Mouse (Mus musculus): ENCODE measurements around the gene Haus4.
A peak's percentile ranks its signal among the peaks of the same experiment; 100 is the strongest.

Haus4 gene

DNA sequence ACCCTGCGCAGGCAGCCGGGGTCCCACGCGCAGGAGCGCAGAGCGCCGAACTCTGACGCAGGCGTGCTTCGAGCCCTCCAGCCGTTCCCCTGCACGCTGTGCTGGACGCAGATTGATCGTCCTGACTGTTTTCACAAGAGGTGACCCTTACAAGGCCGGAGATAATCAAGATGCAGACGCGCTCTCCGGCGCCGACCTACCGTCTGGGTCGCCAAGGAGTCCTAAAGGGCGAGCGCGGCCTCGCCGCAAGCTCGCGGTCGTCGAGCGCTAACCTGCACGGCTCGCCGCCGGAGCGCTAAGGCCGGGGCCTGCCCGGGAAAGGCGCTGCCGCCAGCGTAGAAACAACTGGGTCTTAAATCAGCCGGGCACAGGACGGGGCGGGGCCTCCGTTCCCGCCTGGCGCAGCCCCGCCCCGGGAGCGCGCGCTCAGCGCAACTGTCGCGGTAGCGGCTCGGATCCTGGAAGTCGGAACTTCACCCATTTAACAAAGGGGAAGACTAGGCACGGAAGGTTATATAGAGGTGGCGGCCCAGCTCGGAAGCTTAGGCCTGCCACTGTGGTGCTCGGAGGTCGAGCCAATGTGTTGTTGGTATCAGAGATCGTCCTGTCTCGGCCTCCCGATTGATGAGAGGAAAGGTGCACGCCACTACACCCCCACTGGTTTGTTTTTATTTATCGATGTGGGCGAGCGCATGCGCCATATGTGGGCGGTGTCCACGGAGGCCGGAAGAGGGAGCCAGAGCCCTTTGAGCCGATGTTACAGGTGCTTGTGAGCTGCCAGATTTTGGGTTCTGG lies at the start of gene Haus4:
Haus4 (minus strand) TSS at position 642 of the 795 bp plus-strand sequence.
- DNase-seq (ENCODE audit: low spot score in 2 of 2) = peak in 1 of 2 experiments; percentile 66

DNA sequence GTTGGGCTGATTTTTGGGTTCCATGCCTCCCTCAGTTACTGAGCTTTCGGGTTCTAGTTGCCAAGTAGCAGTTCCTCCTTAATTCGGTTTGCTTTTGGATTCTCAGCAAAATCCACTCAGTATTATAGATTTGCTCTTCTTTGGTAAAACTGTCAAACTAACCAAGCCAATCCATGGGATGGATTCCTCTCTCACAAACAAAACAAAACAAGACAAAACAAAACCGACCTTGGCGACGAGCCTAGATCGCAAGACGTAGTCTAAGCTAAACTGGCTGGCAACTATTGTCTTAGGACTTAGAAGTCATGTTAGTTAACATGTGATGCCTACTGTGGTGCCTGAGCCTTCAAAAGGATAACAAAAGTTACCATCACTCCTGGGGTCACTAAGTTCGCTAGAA lies 49.3 kb upstream of the Haus4 start:
- DNase-seq (ENCODE audit: low spot score in 2 of 2) = no peak

DNA sequence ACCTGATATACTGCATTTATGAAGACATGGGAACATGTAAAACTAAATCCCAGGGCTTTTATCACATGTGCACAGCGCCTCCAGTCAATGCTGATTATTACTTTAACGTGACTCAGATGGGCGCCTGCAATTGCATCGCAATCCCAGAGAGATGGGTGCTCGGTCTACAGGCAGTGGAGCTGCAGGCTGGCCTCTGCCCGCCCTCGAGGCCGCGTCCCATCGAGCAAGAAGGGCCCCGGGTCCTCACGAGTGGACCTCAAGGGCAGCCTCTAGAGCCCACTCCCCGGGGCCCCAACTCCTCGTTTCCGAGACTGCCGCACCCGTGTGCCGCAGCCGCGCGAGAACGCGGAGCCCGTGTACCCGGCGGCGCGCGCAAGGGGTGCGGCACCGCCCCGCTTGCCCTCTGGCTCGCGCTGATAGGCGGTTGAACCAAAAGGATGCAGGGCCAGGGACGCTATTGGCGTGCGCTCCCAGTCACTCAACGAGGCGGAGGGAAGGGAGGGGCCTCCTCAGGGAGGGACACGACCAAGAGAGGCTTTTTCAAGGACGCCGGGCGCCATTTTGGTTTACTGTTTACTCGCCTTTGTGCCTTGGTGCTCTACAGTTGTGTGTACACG lies 48.7 kb upstream of the Haus4 start:
- peak; percentile 90 to 97 for DNase-seq (ENCODE audit: low spot score in 2 of 2)

DNA sequence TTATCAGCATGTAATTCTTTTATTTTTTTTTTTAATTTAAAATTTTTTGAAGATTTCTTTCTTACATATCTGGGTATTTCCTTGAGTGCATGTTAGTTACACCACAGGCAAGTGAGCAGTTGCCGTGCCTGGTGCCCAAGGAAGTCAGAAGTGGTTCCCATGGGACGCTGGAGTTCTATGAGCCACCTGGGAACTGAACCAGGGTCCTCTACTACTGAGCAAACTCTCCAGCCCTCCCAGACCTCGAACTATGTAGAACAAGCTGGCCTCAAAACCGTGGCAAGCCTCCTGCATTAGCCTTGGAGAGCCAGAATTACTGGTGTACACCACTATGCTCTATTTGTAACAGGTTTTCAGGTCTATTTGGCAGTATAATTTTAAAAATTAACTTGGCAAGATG lies 48.2 kb upstream of the Haus4 start:
- DNase-seq (ENCODE audit: low spot score in 2 of 2) = no peak

DNA sequence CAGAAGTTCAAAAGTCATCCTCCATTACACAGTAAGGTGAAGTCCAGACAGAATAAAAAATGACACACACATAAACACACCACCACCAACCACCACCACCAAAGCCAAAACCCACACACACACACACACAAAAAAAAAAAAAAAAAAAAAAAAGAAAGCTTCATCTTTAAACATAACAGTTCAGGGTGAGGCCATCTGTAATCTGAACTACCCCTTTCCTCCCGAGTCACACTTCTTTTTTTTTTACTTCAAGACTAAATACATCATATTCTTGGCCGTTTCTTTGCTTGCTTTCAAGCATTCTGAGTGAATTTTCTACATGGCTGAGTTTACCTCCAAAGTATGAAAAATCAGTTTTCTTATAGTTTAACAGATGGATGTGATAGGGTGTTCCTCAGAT lies 47.2 kb upstream of the Haus4 start:
- no peak for DNase-seq (ENCODE audit: low spot score in 2 of 2)

DNA sequence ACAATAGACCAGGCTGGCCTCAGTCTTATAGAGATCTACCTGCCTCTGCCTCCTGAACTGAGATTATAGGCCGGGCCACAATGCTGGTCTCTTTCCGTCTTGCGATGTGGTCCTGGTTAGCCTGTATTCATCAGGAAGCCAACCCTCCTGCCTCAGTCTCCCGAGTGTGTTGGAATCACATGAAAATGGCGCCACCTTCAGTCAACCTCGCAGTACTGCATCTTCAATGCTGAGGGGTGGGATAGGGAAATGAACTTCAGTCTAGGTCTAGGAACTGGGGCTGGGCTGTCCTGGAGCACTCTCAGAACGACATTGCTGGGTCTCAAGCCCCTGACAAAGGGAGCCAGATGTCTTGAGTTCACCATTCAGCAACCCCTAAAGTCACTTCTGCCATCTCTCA lies 42.7 kb upstream of the Haus4 start:
- DNase-seq (ENCODE audit: low spot score in 2 of 2) = no peak

DNA sequence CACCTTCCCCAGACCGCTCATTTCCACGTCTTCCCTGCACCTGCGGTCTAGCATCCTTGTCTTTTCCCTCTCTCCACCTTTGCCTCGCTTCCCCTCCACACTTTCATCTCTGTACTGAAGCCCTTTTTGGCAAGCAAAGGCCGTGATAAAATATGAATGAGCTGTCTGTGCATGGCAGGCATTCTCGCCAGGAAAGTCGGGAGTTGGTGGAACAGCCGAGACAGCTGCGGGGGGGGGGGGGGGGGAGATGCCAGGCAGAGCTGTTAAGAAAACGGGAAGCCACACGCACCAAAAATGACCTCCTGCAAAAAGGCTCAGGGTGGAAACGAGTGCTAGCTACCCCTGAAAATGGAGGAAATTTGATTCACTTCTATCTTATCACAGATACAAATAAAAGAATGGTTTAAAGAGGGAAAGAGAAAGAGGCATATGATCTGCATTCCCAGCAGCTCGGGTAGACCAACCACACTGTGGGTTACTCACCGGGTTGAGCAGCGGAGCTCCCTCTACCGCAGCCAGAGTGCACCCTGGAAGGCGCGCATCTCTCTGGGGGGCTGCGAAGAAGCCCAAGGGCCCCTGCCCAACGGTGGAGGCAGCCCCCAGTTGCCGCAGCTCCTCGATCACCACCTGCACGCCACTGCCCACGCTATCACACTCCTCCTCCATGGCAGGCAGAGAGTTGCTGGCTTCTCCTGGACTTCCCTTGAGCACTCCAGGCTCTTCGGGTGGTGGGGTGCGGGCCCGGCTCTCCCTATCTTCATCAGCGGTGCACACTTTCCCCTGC lies 40.4 kb upstream of the Haus4 start:
- DNase-seq (ENCODE audit: low spot score in 2 of 2) = peak in 1 of 2 experiments; percentile 54

DNA sequence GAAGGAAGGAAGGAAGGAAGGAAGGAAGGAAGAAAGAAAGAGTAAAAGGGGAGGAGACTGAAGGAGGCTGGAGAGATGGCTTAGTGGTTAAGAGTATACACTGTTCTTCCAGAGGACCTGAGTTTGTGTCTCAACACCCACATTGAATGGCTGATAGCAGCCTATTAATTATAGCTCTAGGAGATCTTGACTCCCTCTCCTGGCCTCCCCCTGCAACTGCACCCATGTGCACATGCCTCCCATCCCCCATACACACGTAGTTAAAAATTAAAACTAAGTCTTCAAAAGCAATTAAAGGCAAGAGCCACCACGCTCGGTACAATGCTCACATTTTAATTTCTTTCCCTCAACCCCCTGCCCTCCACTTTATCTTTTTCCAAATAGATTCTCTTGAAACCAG lies 39.6 kb upstream of the Haus4 start:
- DNase-seq (ENCODE audit: low spot score in 2 of 2) = no peak

DNA sequence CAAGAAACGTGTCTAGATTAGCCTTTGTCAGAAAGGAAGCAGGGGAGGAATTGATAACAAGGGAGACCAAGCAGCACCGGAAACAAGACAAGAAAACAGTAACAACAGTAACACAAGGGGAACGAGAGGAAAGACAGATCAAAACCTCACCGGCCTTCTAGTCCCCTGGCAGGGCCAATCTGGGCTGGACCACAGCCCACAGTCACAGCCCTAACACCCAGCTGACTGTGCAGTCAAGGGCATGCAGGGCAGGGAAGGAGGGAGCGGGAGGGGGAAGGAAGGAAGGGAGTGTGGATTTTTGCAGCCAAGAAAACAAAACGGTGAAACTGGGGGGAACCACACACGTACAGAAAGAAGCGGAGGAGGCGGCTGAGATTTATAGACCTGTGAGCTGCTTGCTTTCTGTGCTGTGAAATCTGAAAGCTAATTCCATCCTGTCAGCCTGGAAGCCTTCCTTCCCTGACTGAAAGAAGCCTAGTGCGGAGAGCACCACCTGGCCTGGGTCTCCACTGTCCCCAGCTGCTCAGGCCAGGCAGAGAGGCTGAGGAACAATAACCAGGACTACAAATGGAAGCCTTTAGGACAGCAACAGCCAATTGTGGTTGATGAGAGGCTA lies 38.0 kb upstream of the Haus4 start:
- peak in 1 of 2 experiments; percentile 60 for DNase-seq (ENCODE audit: low spot score in 2 of 2)

DNA sequence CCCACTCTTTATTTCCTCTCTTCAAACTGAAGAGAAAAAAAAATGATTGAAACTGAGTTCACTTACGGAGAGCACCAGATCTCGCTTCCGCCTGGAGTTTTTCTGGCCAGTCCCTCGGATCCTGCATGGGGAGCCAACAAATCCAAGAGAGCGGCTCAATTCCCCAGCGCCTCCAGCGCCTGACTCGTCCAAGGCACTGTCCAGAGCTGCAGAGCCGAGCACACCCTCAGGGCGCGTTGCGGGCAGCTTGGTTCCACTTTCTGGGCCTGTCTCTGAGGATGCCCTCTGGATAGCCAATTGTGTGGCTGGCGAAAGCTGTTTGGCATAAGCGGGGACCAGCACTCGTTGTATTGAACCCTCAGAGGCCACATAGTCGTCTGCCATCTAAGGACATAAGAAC lies 36.6 kb upstream of the Haus4 start:
- no peak for DNase-seq (ENCODE audit: low spot score in 2 of 2)

DNA sequence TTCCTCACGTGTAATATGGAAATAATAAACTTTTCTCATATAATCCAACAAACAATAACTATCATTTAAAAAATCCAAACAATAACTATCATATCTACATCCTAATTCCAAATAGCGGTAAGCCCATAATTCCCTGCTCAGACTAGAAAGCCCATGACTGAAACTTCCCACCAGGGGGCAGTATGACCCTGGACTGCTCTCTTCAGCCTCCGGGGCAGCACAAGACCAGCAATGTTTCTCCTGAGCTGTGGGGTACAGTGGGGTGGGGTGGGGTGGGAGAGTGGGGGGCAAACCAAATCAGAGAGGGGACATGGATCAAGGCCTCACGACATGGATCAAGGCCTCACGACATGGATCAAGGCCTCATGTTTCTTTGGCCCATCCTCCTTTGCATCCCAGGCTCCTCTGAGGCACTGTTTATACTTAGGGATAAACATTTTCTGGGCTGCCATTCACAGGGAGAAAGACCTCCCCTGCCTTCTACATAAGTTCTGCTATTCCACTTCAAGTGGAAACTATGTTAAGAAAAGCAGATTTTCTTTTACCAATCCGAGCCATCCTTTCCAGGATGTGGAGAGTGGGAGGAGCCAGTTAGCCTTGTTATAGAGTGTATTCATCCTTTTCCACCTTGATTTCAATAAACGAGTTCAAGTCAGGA lies 29.4 kb upstream of the Haus4 start:
- peak in 1 of 2 experiments; percentile 65 for DNase-seq (ENCODE audit: low spot score in 2 of 2)

DNA sequence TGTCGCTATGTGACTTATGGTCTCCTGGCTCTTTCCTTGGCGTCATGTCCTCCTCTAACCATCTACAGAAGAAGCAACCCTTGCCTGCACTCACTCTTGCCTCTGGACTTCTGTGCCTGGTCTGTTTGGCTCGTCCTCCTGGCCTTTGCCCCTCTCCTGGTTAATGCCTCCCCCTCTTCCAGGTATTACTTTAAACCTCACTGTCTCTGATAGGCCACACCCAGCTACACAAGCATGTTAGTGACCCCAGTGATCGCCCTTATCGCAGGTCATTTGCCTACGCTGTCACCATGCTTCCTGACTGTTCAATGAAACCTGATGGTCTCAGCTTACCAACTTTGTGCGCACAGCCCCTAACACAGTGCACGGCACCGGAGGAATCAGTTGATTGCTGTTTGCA lies 28.1 kb upstream of the Haus4 start:
- DNase-seq (ENCODE audit: low spot score in 2 of 2) = no peak

DNA sequence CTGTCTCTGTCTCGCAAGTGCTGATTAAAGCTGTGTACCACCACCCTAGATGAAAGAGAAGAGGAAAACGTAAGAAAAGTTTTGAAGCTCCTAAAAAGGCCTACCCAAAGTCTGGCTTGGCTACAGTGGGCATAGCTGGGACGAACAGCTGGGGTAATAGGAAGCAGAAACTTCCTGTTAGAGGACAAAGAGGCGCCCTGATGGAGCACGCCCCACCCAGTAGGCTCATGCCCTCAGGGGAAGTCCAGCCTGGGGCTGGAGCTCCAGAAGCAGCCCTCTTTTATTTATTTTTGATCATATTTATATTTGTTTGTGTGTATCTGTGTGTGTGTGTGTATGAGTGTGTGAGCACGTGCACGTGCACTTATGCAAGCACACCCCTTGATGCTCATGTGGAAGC lies 25.2 kb upstream of the Haus4 start:
- DNase-seq (ENCODE audit: low spot score in 2 of 2) = no peak

DNA sequence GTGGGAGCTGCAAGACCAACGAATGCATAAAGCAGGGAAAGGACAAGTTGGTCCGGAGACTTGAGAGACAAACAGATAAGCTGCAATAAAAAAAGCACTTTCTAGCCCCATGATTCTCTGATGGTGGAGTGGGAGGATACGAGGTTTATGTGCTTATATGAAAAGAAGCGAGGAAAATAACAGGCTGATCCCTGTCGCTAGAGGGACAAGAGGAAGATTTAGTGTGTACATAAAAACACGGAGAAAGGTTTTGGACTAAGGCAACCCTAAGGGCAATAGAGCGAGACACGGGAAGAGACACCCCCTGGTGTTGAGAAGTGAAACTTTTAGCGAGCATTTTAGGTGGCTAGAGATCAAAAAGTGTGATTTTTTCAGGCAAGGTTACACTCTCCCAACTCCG lies 23.6 kb upstream of the Haus4 start:
- peak in 1 of 2 experiments; percentile 26 for DNase-seq (ENCODE audit: low spot score in 2 of 2)

DNA sequence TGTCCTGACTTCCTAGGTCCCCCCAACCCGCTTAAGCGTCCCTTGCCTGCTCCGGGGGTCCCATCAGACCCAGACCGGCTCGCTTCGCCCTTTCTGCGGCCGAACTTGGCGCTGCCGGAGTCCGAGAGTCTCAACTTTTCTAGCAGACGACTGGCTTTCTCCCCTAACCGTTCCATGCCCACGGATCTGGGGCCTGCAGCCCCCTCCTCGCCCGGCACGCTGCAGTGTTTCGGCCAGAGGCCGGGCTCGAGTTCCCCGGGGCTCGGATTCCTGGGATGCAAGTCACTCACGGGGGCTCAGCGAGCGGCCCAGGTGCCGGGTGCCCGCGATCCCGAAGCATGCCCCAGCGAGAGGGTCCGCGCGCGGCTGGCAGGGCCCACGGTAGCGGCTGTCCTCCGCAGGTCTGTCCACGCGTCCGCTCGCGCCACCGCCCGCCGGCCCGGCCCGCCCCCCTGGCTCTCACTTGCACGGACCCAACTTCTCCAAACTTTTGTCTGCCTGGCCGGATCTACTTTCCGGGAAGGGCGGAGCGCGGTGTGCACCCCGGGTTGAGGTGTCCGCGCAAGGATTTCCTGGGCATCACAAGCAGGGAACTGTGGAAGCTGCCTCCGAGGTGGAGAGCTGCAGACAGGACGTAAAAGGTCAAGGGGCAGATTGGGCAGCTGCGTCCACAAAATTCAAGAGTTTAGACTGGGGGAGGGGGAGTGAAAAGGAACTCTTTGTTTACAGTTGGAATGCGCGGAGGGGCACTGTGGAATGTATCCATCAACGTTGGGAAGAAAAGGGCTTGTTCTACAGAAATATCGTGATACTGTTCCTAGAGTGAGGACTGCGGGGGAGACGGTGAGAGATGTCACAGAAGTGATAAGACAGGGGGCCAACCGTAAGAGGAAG lies 22.9 kb upstream of the Haus4 start, which contains the start of gene Ajuba:
Ajuba (minus strand) TSS at position 470 of the 894 bp plus-strand sequence.
- peak in 1 of 2 experiments; percentile 71 for DNase-seq (ENCODE audit: low spot score in 2 of 2)

DNA sequence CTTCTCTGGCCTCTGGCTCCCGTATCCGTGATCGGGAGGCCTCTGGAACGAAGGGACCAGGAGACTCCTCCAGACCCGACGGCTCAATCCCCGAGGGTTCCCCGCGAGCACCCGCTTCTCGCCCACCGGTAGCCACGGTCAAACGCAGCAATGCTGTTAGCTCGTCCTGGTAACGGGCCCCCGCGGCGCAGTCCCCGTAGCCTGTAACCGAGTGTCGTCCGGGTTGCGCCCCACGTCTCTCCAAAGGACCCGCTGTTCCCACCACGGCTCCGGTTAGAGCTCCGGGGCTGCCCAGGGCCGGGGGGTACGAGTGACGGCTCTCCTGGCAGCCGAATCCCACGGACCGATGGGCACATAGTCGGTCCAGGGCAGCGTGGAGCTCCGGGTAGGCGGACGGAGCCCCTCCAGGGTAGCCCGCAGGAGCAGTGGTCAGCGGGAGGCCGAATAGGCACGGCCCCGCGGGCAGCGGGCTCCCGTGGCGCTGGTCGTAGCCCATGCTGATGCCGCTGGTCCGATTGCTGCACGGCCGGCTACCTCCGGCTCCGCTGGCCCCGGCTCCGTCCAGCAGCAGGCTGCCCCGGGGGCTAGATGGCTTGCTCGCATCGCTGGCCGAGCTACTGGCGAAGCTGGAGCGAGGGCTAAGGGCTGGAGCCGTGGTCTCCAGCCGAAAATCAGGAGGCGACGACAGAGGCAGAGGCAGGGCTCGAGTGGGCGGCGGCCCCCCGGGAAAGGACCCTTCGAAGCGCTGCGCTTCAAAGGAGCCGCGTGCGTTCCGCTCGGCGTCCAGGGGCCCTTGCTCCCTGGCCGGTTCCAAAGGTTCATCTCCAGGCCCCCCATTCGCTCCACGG lies 22.0 kb upstream of the Haus4 start:
- DNase-seq (ENCODE audit: low spot score in 2 of 2) = no peak

DNA sequence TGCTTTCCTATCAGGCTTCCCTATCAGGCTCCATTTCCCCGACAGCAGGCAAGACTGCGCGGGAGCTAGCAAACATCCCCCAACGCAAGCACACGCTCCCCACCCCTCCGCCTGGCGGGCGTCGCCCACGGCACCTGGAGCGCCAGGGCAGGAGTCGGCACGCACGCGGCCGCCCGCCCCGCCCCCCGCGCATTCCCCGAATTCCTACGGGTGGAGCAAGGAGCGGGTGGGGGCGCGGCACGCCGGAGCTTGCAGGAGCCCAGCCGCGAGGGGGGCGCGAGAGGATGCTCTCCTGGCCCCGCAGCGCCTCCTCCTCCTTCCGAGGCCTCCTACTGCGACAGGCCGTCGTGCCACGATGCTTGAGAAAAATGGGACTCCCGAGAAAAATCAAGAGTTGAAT lies 21.2 kb upstream of the Haus4 start:
- DNase-seq (ENCODE audit: low spot score in 2 of 2) = no peak

DNA sequence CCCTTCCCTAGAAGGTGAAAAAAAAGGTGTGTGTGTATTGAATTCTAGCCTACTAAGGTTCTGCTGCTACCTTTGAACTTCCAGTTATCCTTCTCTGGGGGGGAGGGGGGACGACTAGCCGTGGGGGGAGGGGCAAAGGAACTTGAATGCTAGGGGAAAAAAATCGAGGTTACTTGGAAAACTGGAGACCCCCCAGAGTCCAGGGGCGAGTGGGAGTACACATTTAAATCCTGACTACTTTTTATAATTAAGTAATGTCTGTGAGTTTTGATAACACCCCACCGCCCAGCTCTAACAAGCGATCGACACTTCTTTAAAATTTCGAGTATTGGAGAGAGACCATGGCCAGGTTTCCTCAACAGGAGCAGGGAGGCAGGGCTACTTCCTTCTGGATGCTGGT lies 20.6 kb upstream of the Haus4 start:
- no peak for DNase-seq (ENCODE audit: low spot score in 2 of 2)

DNA sequence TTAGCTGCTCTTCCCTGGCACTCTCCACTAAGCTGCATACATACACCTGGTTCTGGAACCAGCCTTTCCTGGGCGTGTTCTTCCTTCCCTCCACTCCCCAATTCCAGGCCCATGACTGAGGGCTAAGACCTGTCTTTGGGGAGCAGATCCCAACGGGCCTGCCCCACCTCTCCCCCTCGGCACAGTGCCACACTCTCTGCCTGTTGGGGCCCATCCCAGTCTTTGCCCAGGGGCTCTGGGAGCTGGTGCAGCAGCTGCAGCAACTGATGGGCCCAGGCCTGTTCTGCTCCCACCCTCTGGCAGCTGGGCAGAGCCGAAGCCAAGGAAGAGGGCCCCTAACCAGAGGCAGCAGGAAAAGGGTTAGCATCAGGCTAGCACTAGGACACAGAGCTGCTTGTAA lies 19.8 kb upstream of the Haus4 start:
- DNase-seq (ENCODE audit: low spot score in 2 of 2) = no peak

Measured in left cerebral cortex, adult 9 months (tissue).